Comparison of ENCODE assay signal across 17 mouse cellular contexts in the genomic region with DNA sequence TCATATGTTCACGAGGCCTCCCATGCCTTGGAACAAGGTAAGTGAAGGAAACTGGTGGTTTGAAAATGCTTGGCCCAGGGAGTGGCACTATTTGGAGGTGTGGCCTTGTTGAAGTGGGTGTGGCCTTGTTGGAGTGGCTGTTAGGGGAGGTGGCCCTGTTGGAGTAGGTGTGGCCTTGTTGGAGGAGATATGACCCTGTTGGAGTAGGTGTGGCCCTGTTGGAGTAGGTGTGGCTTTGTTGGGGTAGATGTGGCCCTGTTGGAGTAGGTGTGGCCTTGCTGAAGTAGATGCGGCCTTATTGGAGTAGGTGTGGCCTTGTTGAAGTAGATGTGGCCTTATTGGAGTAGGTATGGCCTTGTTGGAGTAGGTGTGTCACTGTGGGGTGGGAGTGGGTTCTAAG. TPM values are rescaled to one million over a fixed set of nuclear protein-coding genes. Genes with fewer than 3 reads are reported as not detected.
A peak's percentile ranks its signal among the peaks of the same experiment; 100 is the strongest.
DNase-seq lines count a peak whose midpoint lies in the region; ATAC-seq and TF ChIP-seq lines count a peak whose summit lies in the region.
"Had no signal": no experiment of that assay in that cellular context is flagged by ENCODE, and none has a peak within 500 bp of the region (broad histone marks: within the 10 kb centered on the region; RNA-seq: fewer than 3 reads in every experiment).

No protein-coding gene starts in this region.

- no peak overlapping the region for H3K4me3 ChIP-seq in CH12.LX (replicated peaks in 1 of 3; ENCODE audit: low read depth in 2 of 3, low read length in 2 of 3, poor library complexity in 1 of 3)
- no peak overlapping the region for H3K4me3 ChIP-seq in intestine, postnatal 0 days (ENCODE audit: low read depth, low read length)
- H3K4me3 ChIP-seq in midbrain, postnatal 0 days (ENCODE audit: low read depth, low read length), result no peak overlapping the region
- H3K4me3 ChIP-seq: erythroblast, embryonic 14.5 days; limb, embryonic 15.5 days had no signal

- peaks cover 24% of the 10 kb centered on the region for H3K27me3 ChIP-seq in CH12.LX (replicated peaks)
- no peaks in the 10 kb centered on the region for H3K27me3 ChIP-seq in intestine, postnatal 0 days (replicated peaks; ENCODE audit: control insufficient read depth, insufficient read depth, low read length)
- H3K27me3 ChIP-seq in splenic B cell, adult 2 months (ENCODE audit: control insufficient read depth, insufficient read depth, low read length, poor library complexity, severe bottlenecking), result no peaks in the 10 kb centered on the region
- H3K27me3 ChIP-seq in midbrain, postnatal 0 days (ENCODE audit: insufficient read depth, low read length), result no peaks in the 10 kb centered on the region
- H3K27me3 ChIP-seq: limb, embryonic 15.5 days had no signal

- TF ChIP-seq CTCF in CH12.LX (conservative IDR thresholded peaks at IDR 0.05 in 1 of 2, IDR thresholded peaks at IDR 0.05 in 1 of 2; ENCODE audit: low read depth in 2 of 2, low read length in 2 of 2), result no peak
- TF ChIP-seq CTCF in intestine, postnatal 0 days (IDR thresholded peaks at IDR 0.05; ENCODE audit: low read depth), result no peak
- no peak for TF ChIP-seq CTCF in midbrain, postnatal 0 days (IDR thresholded peaks at IDR 0.05)

- H3K4me1 ChIP-seq in CH12.LX (ENCODE audit: control insufficient read depth in 1 of 2, insufficient read depth in 2 of 2), result no peaks in the 10 kb centered on the region
- no peaks in the 10 kb centered on the region for H3K4me1 ChIP-seq in intestine, postnatal 0 days (replicated peaks; ENCODE audit: control insufficient read depth, insufficient read depth, low read length)
- peaks cover 5% of the 10 kb centered on the region; the same call in 1 of the 2 replicates for H3K4me1 ChIP-seq in midbrain, postnatal 0 days (ENCODE audit: insufficient read depth, low read length)

- in situ Hi-C loops in CH12.LX (cut with MboI; ENCODE audit: low pct_ligation_motif_present, low pct_unique_long_range_greater_than_20kb, low sequenced_read_pairs), result no loop called here

- DNase-seq in CH12.LX (ENCODE audit: extremely low read depth), result peak; percentile 25
- peak; percentile 18 for DNase-seq in MEL-GATA-1-ER (ENCODE audit: extremely low read depth, low read depth)
- DNase-seq in splenic B cell, adult 2 months (ENCODE audit: low read depth, low spot score), result peak; percentile 15
- DNase-seq in adrenal gland, postnatal 4 days (ENCODE audit: low spot score in 2 of 2), result no peak
- no peak for DNase-seq in midbrain, postnatal 0 days (ENCODE audit: low spot score)
- no peak for DNase-seq in thymus, postnatal 10 days (ENCODE audit: low spot score in 2 of 2)
- DNase-seq: adrenal gland, adult 2 months; embryo, embryonic 11 days; heart, postnatal 36 days; thymus, postnatal 36 days had no signal

- WGBS in intestine, postnatal 0 days, result 61% methylated on average over 2 of the region's 2 CpGs
- 92% methylated on average over 2 of the region's 2 CpGs for WGBS in midbrain, postnatal 0 days

- no peaks in the 10 kb centered on the region for H3K9me3 ChIP-seq in CH12.LX (replicated peaks; ENCODE audit: low read length)
- H3K9me3 ChIP-seq in intestine, postnatal 0 days (ENCODE audit: control insufficient read depth), result no peaks in the 10 kb centered on the region
- H3K9me3 ChIP-seq in midbrain, postnatal 0 days (ENCODE audit: low read length), result no peaks in the 10 kb centered on the region
- H3K9me3 ChIP-seq: limb, embryonic 15.5 days had no signal

- no peak overlapping the region for H3K4me2 ChIP-seq in CH12.LX (ENCODE audit: insufficient read depth, low read depth, poor library complexity, severe bottlenecking)
- no peak overlapping the region for H3K4me2 ChIP-seq in intestine, postnatal 0 days (replicated peaks; ENCODE audit: low read depth)
- H3K4me2 ChIP-seq in midbrain, postnatal 0 days (ENCODE audit: low read depth, low read length, poor library complexity, severe bottlenecking), result no peak overlapping the region
- H3K4me2 ChIP-seq: limb, embryonic 15.5 days had no signal

- no peak for TF ChIP-seq RAD21 in CH12.LX (IDR thresholded peaks at IDR 0.05; ENCODE audit: low read depth, low read length)

- no peak for TF ChIP-seq POLR2A in CH12.LX (IDR thresholded peaks at IDR 0.05; ENCODE audit: low read depth, low read length)

- H3K36me3 ChIP-seq in CH12.LX (replicated peaks in 1 of 2; ENCODE audit: control insufficient read depth in 1 of 2, insufficient read depth in 1 of 2, low read length in 1 of 2), result peaks cover 3 to 8% of the 10 kb centered on the region in 2 experiments
- no peaks in the 10 kb centered on the region; the same call in 1 of the 2 replicates for H3K36me3 ChIP-seq in intestine, postnatal 0 days (ENCODE audit: control insufficient read depth, insufficient read depth)
- H3K36me3 ChIP-seq in splenic B cell, adult 2 months (ENCODE audit: control insufficient read depth, insufficient read depth, low read length, poor library complexity, severe bottlenecking), result no peaks in the 10 kb centered on the region
- peaks cover 28% of the 10 kb centered on the region for H3K36me3 ChIP-seq in midbrain, postnatal 0 days (ENCODE audit: insufficient read depth, low read length)

- no peaks in the 10 kb centered on the region for H3K79me2 ChIP-seq in CH12.LX (replicated peaks; ENCODE audit: control insufficient read depth, extremely low read depth, insufficient read depth, poor library complexity, severe bottlenecking)

- dilution Hi-C loops in CH12.LX (cut with MboI; ENCODE audit: extremely low pct_ligation_motif_present, extremely low pct_unique_long_range_greater_than_20kb, low sequenced_read_pairs), result no loop called here

- no peak for TF ChIP-seq EP300 in CH12.LX (IDR thresholded peaks at IDR 0.05; ENCODE audit: low read length)

- no peak overlapping the region for H3K9ac ChIP-seq in CH12.LX (ENCODE audit: insufficient read depth, low read depth)
- H3K9ac ChIP-seq in intestine, postnatal 0 days (ENCODE audit: low read depth, low read length), result no peak overlapping the region
- no peak overlapping the region for H3K9ac ChIP-seq in midbrain, postnatal 0 days (replicated peaks; ENCODE audit: low read length, poor library complexity, severe bottlenecking)
- H3K9ac ChIP-seq: limb, embryonic 15.5 days had no signal

- no peak overlapping the region for H3K27ac ChIP-seq in CH12.LX (ENCODE audit: insufficient read depth, low read depth)
- H3K27ac ChIP-seq in intestine, postnatal 0 days (ENCODE audit: low read depth, low read length), result no peak overlapping the region
- H3K27ac ChIP-seq in midbrain, postnatal 0 days (ENCODE audit: low read depth, low read length), result no peak overlapping the region
- H3K27ac ChIP-seq: limb, embryonic 15.5 days; macrophage had no signal

- ATAC-seq in intestine, postnatal 0 days, result peak; percentile 67
- ATAC-seq in midbrain, postnatal 0 days (ENCODE audit: low FRiP score), result no peak

TF ChIP-seq in CH12.LX, 34 proteins besides CTCF, POLR2A, EP300 and RAD21:
- TF ChIP-seq USF2 (conservative IDR thresholded peaks at IDR 0.05; ENCODE audit: low read depth, low read length) (no peak), ZC3H11A (IDR thresholded peaks at IDR 0.05; ENCODE audit: low read depth, low read length) (no peak)

RNA-seq across cellular contexts. Expression of a gene that starts 8.7 kb away (rescaled TPM):
- not detected in 2 replicates for total RNA-seq in CH12.LX (2012; rRNA removed)
- not detected in 2 replicates for total RNA-seq in CH12.LX (2014; rRNA removed)
- not detected in 2 replicates for polyA plus RNA-seq in CH12.LX (2012; ENCODE audit: insufficient read length, low read depth)
- 3.1 and 4.6 TPM in 2 replicates for polyA plus RNA-seq in intestine, postnatal 0 days (2015; fragmentation: Nextera tagmentation; extraction: Ambion mirVana)
- 1 to 10 TPM; 9.5 to 9.9 TPM for total RNA-seq in adrenal gland, postnatal 4 days (2021)
- total RNA-seq in midbrain, postnatal 0 days (2014; rRNA removed), result 167 and 192 TPM in 2 replicates
- polyA plus RNA-seq in midbrain, postnatal 0 days (2015; fragmentation: Nextera tagmentation; extraction: Ambion mirVana), result 153 and 162 TPM in 2 replicates
- total RNA-seq: neutrophil, adult 5-6 weeks had no signal
- polyA plus RNA-seq: erythroblast, embryonic 14.5 days; macrophage had no signal

RNA-seq across cellular contexts. Expression of a gene that starts 30.1 kb away (rescaled TPM):
- total RNA-seq in CH12.LX (2012; rRNA removed) (not detected in 2 replicates), CH12.LX (2014; rRNA removed) (not detected in 2 replicates)
- not detected in 2 replicates for polyA plus RNA-seq in CH12.LX (2012; ENCODE audit: insufficient read length, low read depth)
- polyA plus RNA-seq in intestine, postnatal 0 days (2015; fragmentation: Nextera tagmentation; extraction: Ambion mirVana), result 0.12 TPM in 1 of 2 replicates, not detected in the other
- total RNA-seq in adrenal gland, postnatal 4 days (2021), result under 1 TPM in 1 of 2 experiments, not detected in 1; 0.23 TPM
- total RNA-seq in midbrain, postnatal 0 days (2014; rRNA removed), result not detected in 2 replicates
- polyA plus RNA-seq in midbrain, postnatal 0 days (2015; fragmentation: Nextera tagmentation; extraction: Ambion mirVana), result 0.12 TPM in 1 of 2 replicates, not detected in the other
- total RNA-seq: neutrophil, adult 5-6 weeks had no signal
- polyA plus RNA-seq: adrenal gland, adult 2 months; gonadal fat pad, adult 2 months; large intestine, adult 2 months had no signal

RNA-seq across cellular contexts. Expression of a gene that starts 43.1 kb away (rescaled TPM):
- 22.5 and 23.0 TPM in 2 replicates for total RNA-seq in CH12.LX (2012; rRNA removed)
- 9.5 and 10.0 TPM in 2 replicates for total RNA-seq in CH12.LX (2014; rRNA removed)
- polyA plus RNA-seq in CH12.LX (2012; ENCODE audit: insufficient read length, low read depth), result 13.9 and 18.3 TPM in 2 replicates
- 28.8 and 37.3 TPM in 2 replicates for polyA plus RNA-seq in intestine, postnatal 0 days (2015; fragmentation: Nextera tagmentation; extraction: Ambion mirVana)
- 10 to 100 TPM; 32.8 to 37.2 TPM for total RNA-seq in adrenal gland, postnatal 4 days (2021)
- total RNA-seq in midbrain, postnatal 0 days (2014; rRNA removed), result 34.9 and 41.1 TPM in 2 replicates
- polyA plus RNA-seq in midbrain, postnatal 0 days (2015; fragmentation: Nextera tagmentation; extraction: Ambion mirVana), result 36.1 and 36.4 TPM in 2 replicates

RNA-seq across cellular contexts. Expression of a gene that starts 43.1 kb away (rescaled TPM):
- total RNA-seq in CH12.LX (2012; rRNA removed), result 22.3 and 23.7 TPM in 2 replicates
- 31.7 and 32.7 TPM in 2 replicates for total RNA-seq in CH12.LX (2014; rRNA removed)
- polyA plus RNA-seq in CH12.LX (2012; ENCODE audit: insufficient read length, low read depth), result 23.4 and 27.1 TPM in 2 replicates
- 15.4 and 19.0 TPM in 2 replicates for polyA plus RNA-seq in intestine, postnatal 0 days (2015; fragmentation: Nextera tagmentation; extraction: Ambion mirVana)
- 10 to 100 TPM; 21.4 to 28.4 TPM for total RNA-seq in adrenal gland, postnatal 4 days (2021)
- 60.5 and 69.6 TPM in 2 replicates for total RNA-seq in midbrain, postnatal 0 days (2014; rRNA removed)
- 49.0 and 59.3 TPM in 2 replicates for polyA plus RNA-seq in midbrain, postnatal 0 days (2015; fragmentation: Nextera tagmentation; extraction: Ambion mirVana)

RNA-seq across cellular contexts. Expression of a gene that starts 59.8 kb away (rescaled TPM):
- 23.8 and 29.0 TPM in 2 replicates for total RNA-seq in CH12.LX (2012; rRNA removed)
- 6.6 and 8.8 TPM in 2 replicates for total RNA-seq in CH12.LX (2014; rRNA removed)
- 28.6 and 31.7 TPM in 2 replicates for polyA plus RNA-seq in CH12.LX (2012; ENCODE audit: insufficient read length, low read depth)
- polyA plus RNA-seq in intestine, postnatal 0 days (2015; fragmentation: Nextera tagmentation; extraction: Ambion mirVana), result 13.6 and 14.3 TPM in 2 replicates
- total RNA-seq in adrenal gland, postnatal 4 days (2021), result 10 to 100 TPM; 35.9 to 43.0 TPM
- 19.8 and 20.8 TPM in 2 replicates for total RNA-seq in midbrain, postnatal 0 days (2014; rRNA removed)
- polyA plus RNA-seq in midbrain, postnatal 0 days (2015; fragmentation: Nextera tagmentation; extraction: Ambion mirVana), result 27.4 and 29.0 TPM in 2 replicates

Comparison
In these comparisons a context has a peak if more than half of its experiments do, and no peak if none do; other contexts are left out.
1. DNase-seq: peak in CH12.LX (single experiment), MEL-GATA-1-ER (single experiment) and splenic B cell, adult 2 months (single experiment); none in adrenal gland, postnatal 4 days (0 of 2), midbrain, postnatal 0 days (single experiment) and thymus, postnatal 10 days (0 of 2).
2. RNA of a gene that starts 8.7 kb away (total RNA-seq): 167 to 192 TPM in midbrain, postnatal 0 days; 9.5 to 9.9 TPM in adrenal gland, postnatal 4 days and not detected in CH12.LX; every median in the first group is over 10 times any median in the second.